Mouse (Mus musculus): ENCODE data around the gene Gm3239.
"Not testable (repeated sequence)": the region's sequence is repeated elsewhere in the genome, so short reads cannot be mapped to it uniquely, and the experiment has no call there.

Gm3239 gene

DNA sequence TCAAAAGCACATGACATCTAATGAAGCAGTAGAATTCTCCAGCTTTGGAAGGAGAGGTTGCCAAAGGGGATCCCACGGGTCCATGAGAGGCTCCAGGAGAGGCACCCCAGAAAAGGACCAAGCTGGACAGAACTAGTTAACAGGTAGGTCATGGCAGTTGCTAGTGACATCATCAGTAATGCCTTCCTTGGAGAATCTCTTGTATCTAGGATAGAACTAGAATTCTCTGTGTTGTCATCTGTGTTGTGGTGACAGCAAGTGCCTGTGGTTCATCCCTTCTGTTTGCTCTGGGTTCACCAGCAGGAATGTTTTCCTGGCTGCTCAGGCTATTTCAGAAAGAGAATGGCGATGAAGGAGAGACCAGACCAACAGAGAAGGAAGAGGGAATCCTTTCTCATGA, at the start of gene Gm3239:
Gm3239 (plus strand) TSS at position 301 of the 400 bp plus-strand sequence.
- DNase-seq (ENCODE audit: low spot score in 2 of 2) = not testable (repeated sequence)

DNA sequence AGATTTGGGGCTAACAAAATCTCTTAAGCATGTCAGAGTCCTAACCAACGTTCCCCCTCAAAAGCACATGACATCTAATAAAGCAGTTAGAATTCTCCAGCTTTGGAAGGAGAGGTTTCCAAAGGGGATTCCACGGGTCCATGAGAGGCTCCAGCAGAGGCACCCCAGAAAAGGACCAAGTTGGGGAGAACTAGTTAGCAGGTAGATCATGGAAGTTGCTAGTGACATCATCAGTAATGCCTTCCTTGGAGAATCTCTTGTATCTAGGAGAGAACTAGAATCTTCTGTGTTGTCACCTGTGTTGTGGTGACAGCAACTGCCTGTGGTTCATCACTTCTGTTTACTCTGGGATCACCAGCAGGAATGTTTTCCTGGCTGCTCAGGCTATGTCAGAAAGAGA, 31.9 kb upstream of the Gm3239 start, which contains the start of gene Gm8159:
Gm8159 (plus strand) TSS at position 301 of the 400 bp plus-strand sequence.
- not testable (repeated sequence) for DNase-seq (ENCODE audit: low spot score in 2 of 2)

DNA sequence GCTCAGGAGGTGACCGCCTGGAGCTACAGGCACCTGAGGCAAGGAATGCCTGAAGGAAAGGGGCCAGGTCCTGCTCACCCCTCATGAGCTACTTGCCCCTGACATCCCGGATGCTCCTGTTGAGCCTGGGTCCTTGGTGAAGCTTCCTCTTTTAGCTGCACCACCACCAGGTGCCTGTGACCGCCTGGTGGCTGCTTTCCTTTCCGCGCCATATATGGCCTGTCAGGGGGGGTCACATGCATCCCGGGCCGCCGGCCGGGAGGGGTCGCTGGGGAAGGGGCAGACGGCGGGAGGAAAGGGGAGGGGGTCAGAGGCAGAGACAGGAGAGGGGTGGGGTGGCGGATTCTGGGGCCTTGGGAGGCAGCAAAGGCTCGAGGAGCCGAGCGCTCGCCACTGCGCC, 14.7 kb upstream of the Gm3239 start:
- peak; percentile 0 to 1 for DNase-seq (ENCODE audit: low spot score in 2 of 2)

DNA sequence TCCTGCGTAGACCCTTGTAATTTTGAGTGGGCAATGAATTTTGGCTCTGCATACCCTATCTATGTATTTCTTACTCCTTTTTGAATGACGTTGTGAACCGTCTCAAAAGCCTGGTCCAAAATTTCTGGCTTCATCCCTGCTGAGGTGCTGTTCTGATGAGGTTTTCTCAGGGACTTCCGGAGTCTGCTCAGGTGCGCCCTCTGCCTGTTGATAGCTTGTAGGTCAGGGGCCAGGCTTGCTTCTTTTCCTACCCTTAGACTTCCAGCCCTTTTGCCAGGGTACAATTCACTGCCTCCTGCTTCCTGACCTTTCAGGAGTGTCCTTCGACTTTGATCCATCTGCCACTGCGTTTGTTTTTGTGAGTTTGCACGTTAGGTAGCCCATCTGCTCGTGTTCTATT, 13.7 kb upstream of the Gm3239 start:
- peak; percentile 1 to 4 for DNase-seq (ENCODE audit: low spot score in 2 of 2)

DNA sequence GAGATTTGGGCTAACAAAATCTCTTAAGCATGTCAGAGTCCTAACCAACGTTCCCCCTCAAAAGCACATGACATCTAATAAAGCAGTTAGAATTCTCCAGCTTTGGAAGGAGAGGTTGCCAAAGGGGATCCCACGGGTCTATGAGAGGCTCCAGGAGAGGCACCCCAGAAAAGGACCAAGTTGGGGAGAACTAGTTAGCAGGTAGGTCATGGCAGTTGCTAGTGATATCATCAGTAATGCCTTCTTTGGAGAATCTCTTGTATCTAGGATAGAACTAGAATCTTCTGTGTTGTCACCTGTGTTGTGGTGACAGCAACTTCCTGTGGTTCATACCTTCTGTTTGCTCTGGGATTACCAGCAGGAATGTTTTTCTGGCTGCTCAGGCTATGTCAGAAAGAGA, 44.9 kb downstream of the Gm3239 start, which contains the start of gene Gm7876:
Gm7876 (plus strand) TSS at position 301 of the 400 bp plus-strand sequence.
- not testable (repeated sequence) for DNase-seq (ENCODE audit: low spot score in 2 of 2)

Data from urinary bladder, postnatal 36 days (tissue).